Comparison of ENCODE assay signal across 18 mouse cellular contexts in the genomic region with DNA sequence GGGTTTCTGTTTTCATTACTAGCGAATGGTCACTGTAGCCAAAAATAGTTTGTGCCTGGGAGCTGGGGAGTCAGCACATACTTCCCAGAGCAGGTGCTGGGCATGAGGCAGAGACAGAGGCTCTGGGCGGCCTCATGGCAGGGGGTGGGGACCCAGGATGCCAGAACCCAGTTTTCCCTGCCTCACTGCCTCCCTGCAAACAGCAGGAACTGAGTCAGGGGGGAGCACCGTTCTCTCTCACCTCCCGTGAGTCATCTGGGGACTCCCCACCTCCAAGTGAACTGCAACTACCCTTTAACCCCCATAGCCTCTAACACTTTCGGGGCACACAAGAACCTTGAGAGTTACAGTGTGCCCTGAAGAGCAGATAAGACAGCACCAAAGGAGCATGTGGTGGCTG.
DNase-seq lines count a peak whose midpoint lies in the region; ATAC-seq and TF ChIP-seq lines count a peak whose summit lies in the region.
"Had no signal": no experiment of that assay in that cellular context is flagged by ENCODE, and none has a peak within 500 bp of the region (broad histone marks: within the 10 kb centered on the region; RNA-seq: fewer than 3 reads in every experiment).

No protein-coding gene starts in this region.

- H3K9me3 ChIP-seq in heart, embryonic 13.5 days = no peaks in the 10 kb centered on the region
- no peaks in the 10 kb centered on the region for H3K9me3 ChIP-seq in midbrain, embryonic 10.5 days (replicated peaks)
- H3K9me3 ChIP-seq in midbrain, postnatal 0 days (ENCODE audit: low read length) = no peaks in the 10 kb centered on the region
- H3K9me3 ChIP-seq: embryonic facial prominence, embryonic 15.5 days; forebrain, embryonic 15.5 days; G1E; neural tube, embryonic 12.5 days had no signal

- intact Hi-C loops in heart, postnatal 14 days (cut with DNase I) = no loop called here

- H3K27me3 ChIP-seq in heart, embryonic 13.5 days (replicated peaks) = no peaks in the 10 kb centered on the region
- H3K27me3 ChIP-seq in midbrain, embryonic 10.5 days (ENCODE audit: low read depth, poor library complexity, severe bottlenecking) = no peaks in the 10 kb centered on the region
- H3K27me3 ChIP-seq in midbrain, postnatal 0 days (ENCODE audit: insufficient read depth, low read length) = no peaks in the 10 kb centered on the region
- H3K27me3 ChIP-seq in splenic B cell, adult 2 months (ENCODE audit: control insufficient read depth, insufficient read depth, low read length, poor library complexity, severe bottlenecking) = no peaks in the 10 kb centered on the region
- H3K27me3 ChIP-seq: embryonic facial prominence, embryonic 15.5 days; forebrain, embryonic 15.5 days; neural tube, embryonic 12.5 days had no signal

- peak overlapping the region; percentile 53 for H3K4me2 ChIP-seq in heart, embryonic 13.5 days
- no peak overlapping the region for H3K4me2 ChIP-seq in midbrain, postnatal 0 days (ENCODE audit: low read depth, low read length, poor library complexity, severe bottlenecking)
- H3K4me2 ChIP-seq: embryonic facial prominence, embryonic 15.5 days; forebrain, embryonic 15.5 days; midbrain, embryonic 11.5 days; neural tube, embryonic 12.5 days had no signal

- ATAC-seq in heart, embryonic 13.5 days (ENCODE audit: extremely low read depth, insufficient number of reproducible peaks, low FRiP score, low TSS enrichment) = no peak
- ATAC-seq in midbrain, postnatal 0 days (ENCODE audit: low FRiP score) = no peak
- ATAC-seq in activated CD4-positive, CD25-positive, alpha-beta regulatory T cell, adult 4 months = peak; percentile 59
- ATAC-seq: forebrain, embryonic 15.5 days; intestine, postnatal 0 days had no signal

- peak overlapping the region; percentile 63 for H3K9ac ChIP-seq in heart, embryonic 13.5 days
- H3K9ac ChIP-seq in midbrain, postnatal 0 days (replicated peaks; ENCODE audit: low read length, poor library complexity, severe bottlenecking) = no peak overlapping the region
- H3K9ac ChIP-seq: embryonic facial prominence, embryonic 15.5 days; forebrain, embryonic 15.5 days; neural tube, embryonic 12.5 days had no signal

- peaks cover 98% of the 10 kb centered on the region for H3K4me1 ChIP-seq in heart, embryonic 13.5 days
- peaks cover 38% of the 10 kb centered on the region for H3K4me1 ChIP-seq in midbrain, embryonic 10.5 days
- H3K4me1 ChIP-seq in midbrain, postnatal 0 days (ENCODE audit: insufficient read depth, low read length) = peaks cover 5% of the 10 kb centered on the region

- WGBS in heart, embryonic 13.5 days = 22% methylated on average over 5 of the region's 5 CpGs
- 79% methylated on average over 5 of the region's 5 CpGs for WGBS in midbrain, embryonic 10.5 days
- WGBS in midbrain, postnatal 0 days = 81% methylated on average over 5 of the region's 5 CpGs

- no peak for TF ChIP-seq CTCF in midbrain, postnatal 0 days (IDR thresholded peaks at IDR 0.05)

- H3K27ac ChIP-seq in heart, embryonic 13.5 days (replicated peaks) = peak overlapping the region; percentile 94
- H3K27ac ChIP-seq in midbrain, embryonic 10.5 days (replicated peaks) = peak overlapping the region; percentile 46
- no peak overlapping the region for H3K27ac ChIP-seq in midbrain, postnatal 0 days (ENCODE audit: low read depth, low read length)
- H3K27ac ChIP-seq: embryonic facial prominence, embryonic 15.5 days; forebrain, embryonic 15.5 days; neural tube, embryonic 12.5 days had no signal

- H3K4me3 ChIP-seq in heart, embryonic 13.5 days = 0 out of 2 replicates have a peak overlapping the region, but pooled peaks have one; percentile 8
- no peak overlapping the region for H3K4me3 ChIP-seq in midbrain, embryonic 10.5 days
- H3K4me3 ChIP-seq in midbrain, postnatal 0 days (ENCODE audit: low read depth, low read length) = no peak overlapping the region
- H3K4me3 ChIP-seq: embryonic facial prominence, embryonic 15.5 days; forebrain, embryonic 15.5 days; neural tube, embryonic 12.5 days had no signal

- no peaks in the 10 kb centered on the region for H3K36me3 ChIP-seq in heart, embryonic 13.5 days
- H3K36me3 ChIP-seq in midbrain, embryonic 10.5 days = no peaks in the 10 kb centered on the region
- no peaks in the 10 kb centered on the region for H3K36me3 ChIP-seq in midbrain, postnatal 0 days (ENCODE audit: insufficient read depth, low read length)
- no peaks in the 10 kb centered on the region for H3K36me3 ChIP-seq in splenic B cell, adult 2 months (ENCODE audit: control insufficient read depth, insufficient read depth, low read length, poor library complexity, severe bottlenecking)
- H3K36me3 ChIP-seq: embryonic facial prominence, embryonic 15.5 days; forebrain, embryonic 15.5 days; G1E; neural tube, embryonic 12.5 days had no signal

- DNase-seq in heart, postnatal 14 days = no peak
- DNase-seq in midbrain, embryonic 10.5 days (ENCODE audit: low spot score) = no peak
- DNase-seq in midbrain, postnatal 0 days (ENCODE audit: low spot score) = no peak
- DNase-seq in splenic B cell, adult 2 months (ENCODE audit: low read depth, low spot score) = peak; percentile 63
- no peak for DNase-seq in embryo, embryonic 9.5 days (ENCODE audit: extremely low spot score)
- no peak for DNase-seq in urinary bladder, adult 2 months (ENCODE audit: low spot score)
- DNase-seq: cerebellum, postnatal 25 days; kidney, postnatal 36 days; right cerebral cortex, adult 18-20 months; thymus, adult 18-20 months had no signal
